Mouse (Mus musculus) mesoderm, embryonic 11.5 days (tissue): ENCODE data around the gene Il23a.
"Not testable (repeated sequence)": the region's sequence is repeated elsewhere in the genome, so short reads cannot be mapped to it uniquely, and the experiment has no call there.

Experiments
- DNase-seq: peaks from one replicate; pipeline ENCODE4 v3.0.0-alpha.2; 2012; ENCODE audit warnings: low read depth, low spot score

Gene Il23a

DNA sequence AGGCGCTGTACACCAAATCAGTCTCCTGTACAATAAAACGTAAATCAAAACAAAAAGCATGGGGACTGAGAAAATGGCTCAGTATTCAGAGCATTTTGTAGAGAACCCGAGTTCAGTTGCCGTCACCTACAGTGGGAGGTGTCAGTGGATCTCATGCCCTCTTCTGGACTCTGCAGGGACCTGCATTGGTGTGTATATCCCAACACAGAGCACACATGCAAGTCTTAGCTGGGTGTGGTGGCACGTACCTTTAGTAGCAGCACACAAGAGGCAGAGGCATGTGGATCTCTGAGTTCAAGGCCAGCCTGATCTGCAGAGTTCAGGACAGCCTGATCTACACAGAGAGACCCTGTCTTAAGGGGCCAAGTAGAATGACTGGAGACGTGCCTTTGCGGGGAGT, 11.1 kb upstream of the Il23a start:
- no peak for DNase-seq

DNA sequence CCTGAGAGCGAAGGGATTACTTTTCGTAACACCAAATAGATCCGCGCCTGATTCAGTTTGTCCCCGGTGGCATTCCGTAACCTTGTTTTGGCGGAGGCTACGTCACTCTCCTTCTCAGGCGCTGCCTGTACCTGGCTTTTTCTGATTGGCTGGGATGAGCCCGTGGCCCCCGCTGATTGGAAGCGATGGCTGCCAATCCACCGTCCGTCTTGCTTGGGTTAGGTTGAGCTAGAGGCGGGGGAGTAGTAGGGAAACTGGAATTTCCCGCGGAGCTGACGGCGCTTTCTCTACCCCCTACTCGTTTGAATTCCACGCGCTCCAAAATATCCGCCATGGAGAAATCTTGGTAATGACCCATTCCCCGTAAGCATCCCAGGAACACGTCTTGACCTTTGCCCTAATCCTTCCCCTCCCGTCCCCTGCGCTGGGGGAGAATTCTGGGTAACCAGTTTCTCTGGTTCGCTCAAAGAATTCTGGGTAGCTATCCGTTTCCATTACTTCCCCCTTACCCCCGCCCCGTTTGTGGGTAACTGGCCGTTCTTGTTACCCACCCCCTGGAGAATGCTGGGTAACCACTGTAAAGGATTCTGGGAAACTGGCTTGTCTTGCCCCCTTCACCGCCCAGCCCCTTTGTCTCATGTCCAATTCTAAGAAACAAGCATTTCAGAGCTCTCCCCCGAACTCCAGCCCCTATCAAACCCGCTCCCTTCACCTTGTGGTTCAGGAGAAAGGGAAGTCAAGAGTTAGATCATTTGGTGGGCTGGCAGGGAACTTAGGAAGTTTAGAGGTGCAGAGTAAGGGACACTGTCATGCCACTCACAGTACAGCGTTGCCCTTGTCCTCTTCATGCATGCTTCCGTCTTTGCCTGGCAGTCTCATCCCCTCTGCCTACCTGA, 4.8 kb upstream of the Il23a start, which contains the start of gene Pan2:
Pan2 (plus strand) TSS at position 210 of the 896 bp plus-strand sequence.
- peak; percentile 100 for DNase-seq

DNA sequence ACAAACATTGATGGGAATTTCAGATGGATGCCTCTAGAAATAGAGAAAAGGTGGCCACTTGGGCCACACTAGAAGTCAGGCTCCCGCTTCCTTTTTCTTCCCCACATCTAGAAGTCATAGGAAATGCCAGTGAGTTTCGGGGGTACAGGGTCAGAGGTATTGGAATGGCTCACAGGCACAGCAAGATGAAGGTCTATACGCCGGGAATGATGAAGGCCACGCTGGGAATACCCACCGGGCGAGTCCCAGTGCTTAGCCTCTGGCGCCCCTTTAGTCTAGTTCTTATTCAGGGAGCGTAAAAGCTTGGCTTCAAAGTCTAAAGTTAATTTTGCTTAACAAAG, 4.2 kb upstream of the Il23a start:
- peak; percentile 25 for DNase-seq

DNA sequence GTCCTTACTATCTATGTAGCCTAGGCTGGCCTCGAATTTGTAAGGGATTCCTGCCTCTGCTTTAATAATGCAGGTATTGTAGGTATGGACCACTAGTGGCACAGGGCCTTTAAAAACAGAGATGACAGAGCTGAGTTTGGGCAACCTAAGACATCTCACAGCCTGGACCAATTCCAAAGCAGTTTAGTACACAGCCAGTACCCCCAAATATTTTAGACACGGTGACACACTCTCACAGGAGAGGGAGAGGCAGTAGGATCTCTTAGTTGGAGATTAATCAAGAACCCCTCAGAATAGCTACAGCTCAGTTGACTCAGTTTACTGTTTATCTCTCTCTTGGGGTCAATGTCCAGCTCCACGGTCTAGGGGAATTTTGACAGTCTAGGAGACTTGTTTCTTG, 3.8 kb upstream of the Il23a start:
- no peak for DNase-seq

DNA sequence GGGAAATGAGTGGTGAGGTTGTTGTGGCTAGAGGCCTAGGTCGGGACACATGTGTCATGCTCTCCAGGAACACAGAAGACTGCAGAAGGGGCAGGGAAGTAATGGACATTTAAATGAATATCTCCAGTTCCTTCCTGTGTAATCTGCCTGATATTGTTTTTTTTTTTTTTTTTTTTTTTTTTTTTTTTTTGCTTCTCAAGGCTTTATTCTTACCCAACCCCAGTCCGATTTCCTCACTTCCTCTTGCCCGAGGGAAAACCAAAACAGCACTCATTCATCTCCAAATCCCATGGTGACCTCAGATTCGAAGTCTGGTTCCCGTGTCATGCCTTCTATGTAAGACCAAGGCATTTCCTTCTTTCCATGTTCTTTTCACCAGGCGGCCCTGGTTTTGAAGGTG, 309 bp downstream of the Il23a start:
- DNase-seq, result no peak

DNA sequence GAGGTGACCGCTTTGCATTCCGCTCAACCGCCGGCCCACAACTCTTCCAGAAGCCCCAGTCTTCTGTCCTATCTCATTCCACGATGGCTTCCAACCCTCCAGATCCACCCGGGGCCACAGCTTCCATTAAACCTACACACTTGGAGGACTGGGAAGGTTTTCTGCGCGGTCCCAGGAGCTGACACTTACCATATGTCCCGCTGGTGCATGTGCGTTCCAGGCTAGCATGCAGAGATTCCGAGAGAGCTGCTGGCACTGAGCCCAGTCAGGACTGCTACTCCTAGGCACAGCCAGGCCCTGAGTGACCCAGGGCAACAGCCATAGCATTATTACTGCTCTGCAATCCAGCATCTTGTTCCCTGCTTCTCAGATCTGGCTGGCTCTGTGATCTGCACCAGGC, 930 bp downstream of the Il23a start:
- DNase-seq, result no peak

DNA sequence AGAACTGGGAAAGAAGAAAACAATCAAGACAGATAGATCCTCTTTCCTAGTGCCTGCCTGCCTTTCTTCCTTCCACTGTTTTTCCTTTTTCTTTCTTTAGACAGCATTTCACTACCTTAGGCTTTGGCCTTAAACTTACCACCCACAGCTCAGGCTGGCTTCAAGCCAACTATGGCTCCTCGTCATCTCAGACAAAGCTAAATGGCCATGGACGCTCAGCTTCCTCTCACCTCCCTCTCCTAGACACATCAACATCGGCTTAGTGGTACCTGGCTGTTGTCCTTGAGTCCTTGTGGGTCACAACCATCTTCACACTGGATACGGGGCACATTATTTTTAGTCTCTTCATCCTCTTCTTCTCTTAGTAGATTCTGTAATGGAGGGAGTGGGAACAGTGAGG, 1.3 kb downstream of the Il23a start:
- no peak for DNase-seq

DNA sequence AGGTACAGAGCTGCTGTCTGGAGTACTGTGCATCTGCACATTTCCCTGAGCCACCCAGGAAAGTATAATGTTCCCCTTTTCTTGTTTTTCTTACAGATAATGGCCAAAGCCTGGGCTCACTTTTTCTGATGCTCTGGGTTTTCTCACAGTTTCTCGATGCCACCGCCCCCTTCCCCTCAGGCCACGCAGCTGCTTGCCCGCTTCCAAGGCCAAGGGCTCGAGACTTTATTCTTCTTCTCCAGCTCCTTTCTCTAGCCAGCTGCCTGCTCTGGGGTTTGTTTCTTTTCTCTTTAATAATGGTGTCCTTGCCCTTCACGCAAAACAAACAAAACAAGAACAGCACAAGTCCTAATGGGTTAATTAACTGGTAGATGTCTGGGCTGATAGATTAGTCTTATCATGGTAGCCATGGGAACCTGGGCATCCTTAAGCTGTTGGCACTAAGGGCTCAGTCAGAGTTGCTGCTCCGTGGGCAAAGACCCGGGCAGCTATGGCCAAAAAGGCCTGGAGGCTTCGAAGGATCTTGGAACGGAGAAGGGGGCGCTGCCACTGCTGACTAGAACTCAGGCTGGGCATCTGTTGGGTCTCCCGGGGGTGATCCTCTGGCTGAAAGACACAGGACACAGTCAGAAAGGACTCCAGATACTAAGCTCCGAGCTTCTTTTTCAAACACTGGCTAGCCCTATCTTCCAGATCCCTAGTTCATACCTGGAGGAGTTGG, 2.0 kb downstream of the Il23a start:
- DNase-seq, result no peak

DNA sequence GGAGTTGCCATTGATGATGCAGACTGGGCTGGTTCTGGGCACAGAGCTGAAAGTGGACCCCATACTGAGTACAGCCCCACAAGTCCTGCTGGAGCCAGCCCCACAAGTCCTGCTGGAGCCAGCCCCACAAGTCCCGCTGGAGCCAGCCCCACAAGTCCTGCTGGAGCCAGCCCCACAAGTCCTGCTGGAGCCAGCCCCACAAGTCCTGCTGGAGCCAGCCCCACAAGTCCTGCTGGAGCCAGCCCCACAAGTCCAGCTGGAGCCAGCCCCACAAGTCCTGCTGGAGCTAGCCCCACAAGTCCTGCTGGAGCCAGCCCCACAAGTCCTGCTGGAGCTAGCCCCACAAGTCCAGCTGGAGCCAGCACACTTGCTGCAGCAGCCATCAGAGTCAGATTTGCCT, 8.0 kb downstream of the Il23a start:
- not testable (repeated sequence) for DNase-seq

DNA sequence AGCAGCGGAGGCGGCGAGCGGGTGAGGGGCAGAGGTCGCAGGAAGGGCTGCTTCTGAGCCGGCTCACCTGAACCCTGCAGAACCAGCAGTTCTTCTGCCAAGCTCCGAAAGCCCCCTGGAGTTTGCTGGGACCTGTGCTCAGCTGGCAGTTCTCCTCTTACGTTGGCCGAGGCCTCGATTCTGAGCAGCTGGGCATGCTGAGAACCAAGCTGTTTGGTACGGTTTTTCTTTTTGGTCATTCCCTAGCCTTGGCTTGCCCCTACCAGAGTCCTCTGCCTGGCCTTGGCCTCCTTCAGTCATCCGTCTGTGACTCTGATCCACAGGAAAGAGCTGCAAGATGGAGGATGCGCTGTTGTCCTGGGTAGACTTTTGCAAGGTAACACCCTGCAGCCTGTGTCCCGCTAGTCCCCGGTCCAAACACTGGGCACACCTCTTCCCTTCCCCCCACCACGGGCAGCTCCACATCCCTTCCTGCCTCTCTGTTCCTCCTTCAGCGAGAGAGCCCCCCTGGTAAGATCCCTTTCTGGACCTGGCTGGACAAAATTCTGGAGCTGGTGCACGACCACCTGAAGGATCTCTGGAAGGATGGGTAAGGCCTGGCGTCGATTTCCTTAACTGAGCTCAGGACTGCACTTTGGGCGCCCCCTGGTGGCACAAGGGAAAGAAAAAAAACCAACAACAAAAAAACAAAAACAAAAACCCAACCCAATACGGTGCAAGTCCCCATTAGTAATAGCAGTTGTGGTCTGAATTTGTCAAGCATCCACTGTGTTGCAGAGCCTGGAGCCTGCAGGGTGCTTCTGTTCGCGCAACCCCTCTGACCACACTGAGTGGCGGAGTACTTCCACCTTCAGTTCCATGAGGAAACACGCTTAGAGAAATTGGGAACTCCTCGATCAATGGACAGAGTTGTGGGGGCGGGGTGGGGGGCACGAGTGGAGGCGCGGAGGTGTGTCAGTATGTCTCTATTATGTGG, 14.7 kb downstream of the Il23a start:
- peak; percentile 69 for DNase-seq

DNA sequence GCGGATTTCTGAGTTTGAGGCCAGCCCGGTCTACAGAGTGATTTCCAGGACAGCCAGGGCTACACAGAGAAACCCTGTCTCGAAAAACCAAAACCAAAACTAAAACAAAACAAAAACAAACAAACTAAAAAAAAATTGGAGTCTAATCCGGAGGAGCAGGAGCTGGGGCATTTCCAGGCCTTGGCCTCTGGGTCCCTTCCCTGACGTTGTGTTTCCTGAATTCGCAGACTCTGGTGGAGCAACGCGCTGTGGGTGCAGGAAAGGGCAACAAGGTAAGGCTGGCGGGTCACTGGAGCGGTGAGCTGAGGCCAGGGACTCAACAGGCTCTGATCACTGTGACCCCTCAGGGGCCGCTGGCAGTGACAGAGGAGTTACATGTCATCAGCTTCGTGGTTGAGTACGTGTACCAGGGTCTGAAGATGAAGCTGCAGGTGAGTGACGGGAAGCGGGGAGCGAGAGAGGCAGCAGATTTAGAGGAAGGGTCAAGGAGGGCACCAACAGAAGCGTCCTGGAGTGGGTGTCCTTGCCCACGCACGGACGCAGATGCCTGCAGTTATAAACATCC, 15.6 kb downstream of the Il23a start:
- DNase-seq, result no peak

DNA sequence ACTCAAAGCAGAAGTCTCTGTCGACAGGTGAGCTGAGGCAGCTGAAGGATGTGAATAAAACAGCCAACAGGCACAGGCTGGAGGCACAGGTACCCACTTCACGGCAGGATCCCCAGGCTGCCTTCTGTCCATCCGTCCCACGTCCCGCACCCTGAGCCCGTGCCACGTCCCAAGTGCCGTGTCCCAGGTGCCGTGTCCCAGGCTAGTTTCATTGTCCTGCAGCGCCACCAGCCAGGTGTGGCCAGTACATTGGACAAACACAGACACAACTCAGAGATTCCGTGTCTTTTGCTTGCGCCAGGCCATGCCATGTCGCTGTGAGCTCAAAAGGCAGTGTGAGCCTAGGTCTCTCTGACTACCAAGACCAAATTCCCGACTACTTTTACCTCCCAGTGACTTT, 16.9 kb downstream of the Il23a start:
- DNase-seq, result no peak

DNA sequence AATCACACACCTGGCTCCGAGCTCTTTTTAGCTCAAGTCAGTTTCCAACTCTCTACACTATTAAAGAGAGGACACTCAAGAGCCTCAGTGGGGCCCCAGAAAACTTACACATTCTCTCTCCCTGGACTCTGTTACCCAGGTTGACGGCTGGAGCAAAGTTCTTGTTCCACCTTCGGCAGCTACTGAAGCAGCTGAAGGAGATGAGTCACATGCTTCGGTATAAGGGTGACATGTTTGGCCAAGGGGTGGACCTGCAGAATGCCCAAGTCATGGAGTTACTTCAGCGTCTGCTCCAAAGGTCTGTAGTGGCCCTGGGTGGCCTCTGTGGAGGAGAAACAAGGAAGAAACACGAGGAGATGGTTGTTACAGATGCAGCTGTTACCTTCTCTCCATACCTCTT, 17.6 kb downstream of the Il23a start:
- no peak for DNase-seq

DNA sequence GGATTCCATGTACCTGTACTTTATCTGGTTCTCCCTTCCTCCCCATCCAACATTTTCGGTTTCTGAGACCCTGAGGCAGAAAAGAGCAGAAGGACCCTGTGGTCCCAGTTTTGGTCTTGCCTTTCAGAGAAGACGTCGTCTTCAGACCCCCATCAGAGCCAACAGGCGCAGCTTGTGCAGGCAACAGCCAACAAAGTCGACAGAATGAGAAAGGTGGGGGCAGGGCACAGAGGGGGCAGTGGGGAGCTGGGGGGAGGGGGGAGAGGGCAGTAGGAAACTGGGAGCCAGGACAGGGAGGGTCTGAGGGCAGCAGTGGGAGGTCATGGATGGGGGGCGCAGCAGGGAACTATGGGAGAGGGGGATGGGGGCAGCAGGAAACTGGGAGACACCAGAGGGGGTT, 20.4 kb downstream of the Il23a start:
- DNase-seq, result no peak

DNA sequence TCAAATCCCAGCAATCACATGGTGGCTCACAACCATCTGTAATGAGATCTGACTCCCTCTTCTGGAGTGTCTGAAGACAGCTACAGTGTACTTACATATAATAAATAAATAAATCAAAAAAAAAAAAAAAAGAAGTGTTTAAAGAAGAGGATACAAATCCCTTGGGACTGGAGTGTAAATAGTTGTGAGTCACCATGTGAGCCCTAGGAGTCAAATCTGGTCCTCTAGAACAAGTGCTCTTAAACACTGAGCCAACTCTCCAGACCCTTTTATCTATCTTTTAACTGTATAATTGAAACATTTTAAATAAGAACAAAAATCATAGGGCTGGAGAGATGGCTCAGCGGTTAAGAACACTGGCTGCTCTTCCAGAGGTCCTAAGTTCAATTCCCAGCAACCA, 23.2 kb downstream of the Il23a start:
- not testable (repeated sequence) for DNase-seq

DNA sequence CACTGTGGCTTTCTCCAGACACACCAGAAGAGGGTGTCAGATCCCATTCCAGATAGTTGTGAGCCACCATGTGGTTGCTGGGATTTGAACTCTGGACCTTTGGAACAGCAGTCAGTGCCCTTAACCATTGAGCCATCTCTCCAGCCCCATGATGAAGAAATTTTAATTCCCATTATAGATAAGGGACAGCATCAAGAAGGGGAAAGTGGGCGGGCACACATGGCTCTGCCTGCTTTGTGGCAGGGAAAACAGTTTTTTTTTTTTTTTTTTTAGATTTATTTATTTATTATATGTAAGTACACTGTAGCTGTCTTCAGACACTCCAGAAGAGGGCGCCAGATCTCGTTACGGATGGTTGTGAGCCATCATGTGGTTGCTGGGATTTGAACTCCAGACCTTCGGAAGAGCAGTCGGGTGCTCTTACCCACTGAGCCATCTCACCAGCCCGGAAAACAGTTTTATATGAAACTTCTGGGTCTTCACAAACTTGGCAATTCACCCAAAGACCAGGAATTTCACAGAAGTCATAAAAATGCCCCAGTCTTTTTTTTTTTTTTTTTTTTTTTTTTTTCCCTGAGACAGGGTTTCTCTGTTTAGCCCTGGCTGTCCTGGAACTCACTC, 25.6 kb downstream of the Il23a start:
- DNase-seq, result not testable (repeated sequence)

DNA sequence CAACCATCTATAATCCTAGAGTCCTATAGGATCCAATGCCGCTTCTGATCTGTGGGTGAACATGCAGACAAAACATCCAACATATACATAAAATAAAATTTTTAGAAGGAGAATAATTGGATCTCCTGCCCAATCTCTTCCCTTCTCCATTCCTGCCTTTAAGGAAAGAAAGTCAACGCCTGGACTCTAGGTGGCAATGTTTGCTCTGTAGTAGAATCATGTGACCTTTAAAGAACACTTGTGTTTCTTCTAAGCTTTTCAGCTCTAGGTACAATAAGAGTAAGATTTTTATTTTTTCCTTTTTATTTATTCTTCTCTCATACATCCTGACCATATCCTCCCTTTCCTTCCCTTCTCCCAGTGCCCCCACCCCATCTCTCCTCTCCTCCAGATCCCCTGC, 26.7 kb downstream of the Il23a start:
- no peak for DNase-seq

DNA sequence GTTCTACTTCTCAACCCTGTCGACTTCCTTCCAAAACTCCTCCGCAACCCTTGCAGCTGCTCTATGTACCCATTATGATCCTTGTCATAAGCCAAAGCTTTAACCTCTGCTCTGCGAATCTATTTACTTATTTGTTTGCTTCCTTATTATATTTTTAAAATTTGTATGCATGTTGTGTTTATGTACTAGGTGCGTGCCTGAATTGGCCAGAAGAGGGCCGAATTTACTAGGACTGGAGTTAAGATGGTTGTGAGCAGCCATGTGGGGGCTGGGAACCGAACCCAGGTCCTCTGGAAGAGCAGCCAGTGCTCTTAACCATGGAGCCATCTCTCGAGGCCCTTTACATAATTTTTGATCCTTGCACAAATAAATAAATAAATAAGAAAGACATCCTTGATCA, 27.7 kb downstream of the Il23a start:
- peak; percentile 4 for DNase-seq

DNA sequence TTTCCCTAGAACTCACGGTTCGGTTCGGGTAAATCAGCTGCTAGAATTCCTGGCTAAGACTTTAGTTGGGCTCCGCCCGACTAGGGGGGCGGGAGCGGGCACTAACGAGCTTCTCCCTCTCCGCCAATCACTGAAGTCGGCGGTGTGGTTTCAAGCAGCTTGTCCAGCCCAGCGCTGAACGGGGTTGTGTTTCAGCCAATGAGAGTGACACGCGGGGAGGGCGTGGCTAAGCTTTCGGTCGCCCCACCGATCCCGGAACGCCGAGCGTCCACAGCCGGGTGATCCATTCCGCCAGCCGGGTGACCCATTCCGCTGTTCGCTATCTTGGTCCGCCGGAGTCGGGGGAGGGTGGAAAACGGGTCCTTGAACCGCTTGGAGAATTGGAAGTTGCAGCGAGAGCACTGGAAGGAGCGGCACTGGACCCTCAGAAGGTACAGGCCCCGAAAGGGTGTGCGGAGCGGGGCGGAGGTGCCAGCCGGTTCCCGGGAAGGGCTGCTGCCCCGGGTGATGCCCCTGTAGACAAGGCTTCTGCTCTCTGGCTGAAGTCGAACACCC, 28.2 kb downstream of the Il23a start, which contains the start of gene Stat2:
Stat2 (plus strand) TSS at position 273 of the 555 bp plus-strand sequence.
- peak; percentile 98 for DNase-seq

DNA sequence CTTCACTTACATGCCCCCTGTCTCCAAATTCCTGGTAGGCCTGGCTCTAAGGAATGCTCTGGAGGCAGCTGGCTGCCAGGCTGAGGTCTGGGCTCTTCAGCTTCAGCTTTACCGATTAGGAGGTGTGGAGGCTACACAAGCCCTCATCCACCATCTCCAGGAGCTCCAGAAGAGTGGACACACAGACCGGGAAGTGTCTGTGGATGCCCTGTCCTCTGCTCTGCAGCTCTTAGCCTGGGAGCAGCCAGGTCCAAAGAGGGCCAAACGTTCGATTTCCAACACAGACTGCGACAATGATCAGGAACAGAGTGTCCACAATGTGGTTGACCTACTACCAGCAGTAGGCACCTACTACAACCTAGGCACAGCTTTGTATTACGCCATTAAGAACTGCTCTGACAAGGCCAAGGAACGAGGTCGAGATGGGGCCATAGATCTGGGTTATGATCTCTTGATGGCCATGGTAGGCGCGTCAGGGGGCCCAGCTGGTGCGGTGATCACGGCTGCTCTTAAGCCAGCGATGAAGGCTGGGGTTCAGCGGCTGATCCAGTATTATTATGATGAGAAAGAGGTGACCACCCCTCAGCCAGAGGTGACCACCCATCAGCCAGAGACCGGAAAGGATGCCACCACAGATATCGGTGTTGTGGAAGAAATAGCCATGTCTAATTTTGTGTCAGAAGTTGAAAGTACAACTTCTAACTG, 29.2 kb downstream of the Il23a start:
- no peak for DNase-seq
